Mouse (Mus musculus) cerebellum, postnatal 36 days (tissue): ENCODE measurements around the gene Popdc2.

Source experiments
- DNase-seq, 2 experiments: peaks; one replicate each; pipeline ENCODE4 v3.0.0; 2021 to 2022; ENCODE audit warnings: mixed read lengths in 2 of 2

The Popdc2 gene

DNA sequence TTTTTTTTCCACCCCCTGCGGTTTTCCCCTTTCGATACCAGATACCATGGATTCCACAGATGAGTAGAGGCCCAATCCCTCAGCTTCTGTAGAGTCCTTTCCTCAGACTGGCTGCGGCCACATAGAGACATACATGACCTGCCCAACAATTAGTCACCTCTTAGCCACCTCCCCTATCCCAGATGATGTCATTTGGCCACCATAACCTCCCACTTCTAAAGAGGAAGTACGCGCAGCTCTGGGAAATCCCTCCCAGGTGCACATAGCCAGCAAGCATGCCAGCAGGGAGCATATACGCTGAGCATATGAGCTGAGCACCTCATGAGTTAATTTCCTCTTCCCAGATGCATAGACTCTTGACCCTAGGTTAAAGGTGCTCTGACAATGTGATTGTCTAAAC is 44.7 kb downstream of the Popdc2 start:
- no peak for DNase-seq

DNA sequence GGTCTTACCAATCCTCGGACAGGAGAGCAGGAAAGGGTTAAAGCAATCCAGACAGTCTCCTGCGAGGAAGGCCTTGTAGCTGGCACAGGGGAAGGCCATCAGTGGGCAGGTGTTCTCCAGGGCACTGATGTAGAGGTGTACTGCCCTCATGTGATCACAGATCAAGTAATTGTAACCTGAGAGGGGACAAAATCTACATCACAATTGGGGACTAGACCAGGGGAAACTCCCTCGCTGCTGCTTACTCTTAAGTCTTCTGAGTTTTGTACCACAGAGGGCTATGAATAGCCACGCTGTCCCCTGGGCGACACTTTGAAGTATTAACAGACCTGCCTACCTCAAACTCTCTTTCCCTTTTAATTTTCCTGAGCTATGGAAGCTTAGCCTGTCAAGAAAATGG is 45.6 kb downstream of the Popdc2 start:
- DNase-seq: no peak

GRCm38 (mm10) chr16:38408416-38408815 is 46.4 kb downstream of the Popdc2 start:
- no peak for DNase-seq

DNA sequence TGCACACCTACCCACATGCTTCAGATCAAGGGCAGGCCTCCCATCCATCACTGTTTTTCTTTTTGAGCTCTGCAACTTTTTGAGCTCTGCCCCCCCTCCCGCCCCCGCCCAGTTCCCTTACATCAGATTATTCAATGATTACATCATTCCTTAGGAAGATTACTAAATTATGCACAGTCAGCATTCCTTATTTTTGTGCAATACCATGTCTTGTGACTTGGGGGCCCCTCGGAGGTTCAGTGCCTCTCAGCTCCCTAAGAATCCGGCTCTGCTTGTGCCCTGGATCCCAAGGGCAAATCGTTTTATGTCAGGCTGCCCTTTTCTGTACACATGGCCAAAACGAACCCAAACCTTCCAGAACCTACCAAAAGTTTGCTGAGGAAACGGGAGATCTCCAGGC is 52.9 kb downstream of the Popdc2 start:
- DNase-seq: no peak

- no peak for DNase-seq
These were observed 63.4 kb downstream of the Popdc2 start for GRCm38 (mm10) chr16:38425374-38425773.

GRCm38 (mm10) chr16:38425799-38426198 is 63.8 kb downstream of the Popdc2 start:
- no peak for DNase-seq
